Mouse (Mus musculus) forebrain, embryonic 13.5 days (tissue): Measurements from ENCODE around the gene Dph1. TPM values are rescaled to one million over a fixed set of nuclear protein-coding genes. Genes with fewer than 3 reads are reported as not detected.
A peak's percentile ranks its signal among the peaks of the same experiment; 100 is the strongest.

Experiments
- ATAC-seq: fragments of 200-750 bp; cut with Nextera tagmentation; 2 replicates; pipeline ENCODE4 v1.8.0; 2017
- H3K27ac ChIP-seq: fragments of 300-500 bp; sonication (generic); 2 replicates; pipeline ENCODE4 v1.5.1; 2015; ENCODE audit warnings: inconsistent platforms, mild to moderate bottlenecking, moderate library complexity
- H3K27me3 ChIP-seq: fragments of 300-500 bp; sonication (generic); 2 replicates; pipeline ENCODE4 v1.6.1; 2015; ENCODE audit warnings: mild to moderate bottlenecking, inconsistent platforms
- H3K36me3 ChIP-seq: fragments of 300-500 bp; sonication (generic); 2 replicates; pipeline ENCODE4 v1.6.1; 2015; ENCODE audit warnings: mild to moderate bottlenecking, inconsistent platforms; ENCODE audit not compliant: poor library complexity, severe bottlenecking
- H3K4me1 ChIP-seq: fragments of 300-500 bp; sonication (generic); 2 replicates; pipeline ENCODE4 v1.6.1; 2015; ENCODE audit warnings: inconsistent platforms
- H3K4me2 ChIP-seq: fragments of 300-500 bp; sonication (generic); 2 replicates; pipeline ENCODE4 v1.6.1; 2015; ENCODE audit warnings: inconsistent platforms, mild to moderate bottlenecking, moderate library complexity
- H3K4me3 ChIP-seq: fragments of 300-500 bp; sonication (generic); 2 replicates; pipeline ENCODE4 v1.5.1; 2015; ENCODE audit warnings: mild to moderate bottlenecking, inconsistent platforms
- H3K9ac ChIP-seq: fragments of 300-500 bp; sonication (generic); 2 replicates; pipeline ENCODE4 v1.6.1; 2015; ENCODE audit warnings: mild to moderate bottlenecking, inconsistent platforms
- H3K9me3 ChIP-seq: fragments of 300-500 bp; sonication (generic); replicated peaks from 2 replicates; pipeline ENCODE4 v1.6.1; 2016; ENCODE audit warnings: inconsistent platforms
- WGBS: fragments of 180-500 bp; shearing (Covaris S2); methylation state at CpG from one replicate; pipeline ENCODE4 v1.1.7; 2015; 5-methylcytosine and 5-hydroxymethylcytosine counted together
- polyA plus RNA-seq: library from polyadenylated mRNA; unstranded; fragments of >200 nt; fragmentation: Nextera tagmentation; extraction: Ambion mirVana; gene quantifications from 2 replicates; pipeline ENCODE4 v1.2.1, GENCODE M21; 2015

The Dph1 gene
- polyA plus RNA-seq, 1 experiment from 2014 or later: 13.9 TPM

- no peaks in the 10 kb centered on the region for H3K9me3 ChIP-seq
- H3K27me3 ChIP-seq: peaks cover 78% of the 10 kb centered on the region
- peaks cover 75% of the 10 kb centered on the region for H3K4me1 ChIP-seq
- H3K27ac ChIP-seq: no peak overlapping the region
- 5% methylated on average over 17 of the region's 17 CpGs for WGBS
- peak overlapping the region; percentile 81 for H3K4me2 ChIP-seq
- H3K36me3 ChIP-seq: 0 out of 2 replicates have a peak, but pooled peaks cover under 1% of the 10 kb centered on the region
- no peak for ATAC-seq
- H3K4me3 ChIP-seq: peak overlapping the region; percentile 66
- no peak overlapping the region for H3K9ac ChIP-seq
These were observed 19.7 kb downstream of the Dph1 start for GRCm38 (mm10) chr11:75171186-75171865.

GRCm38 (mm10) chr11:75170136-75170751, 20.8 kb downstream of the Dph1 start:
- under 1% methylated on average over 38 of the region's 38 CpGs for WGBS
- peak; percentile 72 for ATAC-seq
- peaks cover 86% of the 10 kb centered on the region for H3K4me1 ChIP-seq

GRCm38 (mm10) chr11:75169405-75170080, 21.5 kb downstream of the Dph1 start, which contains the start of gene Hic1:
TSS of gene Hic1 (minus strand) at chr11:75169519.
- H3K27me3 ChIP-seq: peaks cover 96% of the 10 kb centered on the region
- 4% methylated on average over 23 of the region's 23 CpGs for WGBS
- no peaks in the 10 kb centered on the region for H3K36me3 ChIP-seq
- H3K4me3 ChIP-seq: peak within 1 kb of the TSS; percentile 45
- ATAC-seq: no peak
- H3K27ac ChIP-seq: no peak within 1 kb of the TSS
- H3K4me2 ChIP-seq: peak within 1 kb of the TSS; percentile 83
- no peaks in the 10 kb centered on the region for H3K9me3 ChIP-seq
- H3K9ac ChIP-seq: peak within 1 kb of the TSS; percentile 63
- peaks cover 86% of the 10 kb centered on the region for H3K4me1 ChIP-seq

More at GRCm38 (mm10) chr11:75170136-75170751, 20.8 kb downstream of the Dph1 start:
- Histone ChIP-seq H3K27me3 (peaks cover 89% of the 10 kb centered on the region), H3K4me2 (peak overlapping the region; percentile 83), H3K9ac (peak overlapping the region; percentile 47), H3K27ac (no peak overlapping the region), H3K9me3 (no peaks in the 10 kb centered on the region), H3K36me3 (no peaks in the 10 kb centered on the region), H3K4me3 (peak overlapping the region; percentile 45)

GRCm38 (mm10) chr11:75168590-75169361, 22.3 kb downstream of the Dph1 start:
- Histone ChIP-seq H3K4me2 (peak overlapping the region; percentile 83), H3K36me3 (0 out of 2 replicates have a peak, but pooled peaks cover under 1% of the 10 kb centered on the region), H3K9ac (peak overlapping the region; percentile 63), H3K4me1 (peaks cover 80% of the 10 kb centered on the region), H3K27me3 (peaks cover 97% of the 10 kb centered on the region), H3K4me3 (peak overlapping the region; percentile 45), H3K27ac (no peak overlapping the region), H3K9me3 (no peaks in the 10 kb centered on the region)
- under 1% methylated on average over 70 of the region's 83 CpGs for WGBS
- ATAC-seq: peak; percentile 19; the same call in 1 of the 2 replicates

- Histone ChIP-seq H3K4me2 (peak overlapping the region; percentile 83), H3K27me3 (peaks cover 100% of the 10 kb centered on the region), H3K4me3 (peak overlapping the region; percentile 45), H3K36me3 (peaks cover 9% of the 10 kb centered on the region), H3K9ac (peak overlapping the region; percentile 63), H3K27ac (no peak overlapping the region), H3K9me3 (no peaks in the 10 kb centered on the region), H3K4me1 (peaks cover 73% of the 10 kb centered on the region)
- WGBS: 3% methylated on average over 52 of the region's 63 CpGs
- no peak for ATAC-seq
These were observed 23.1 kb downstream of the Dph1 start for GRCm38 (mm10) chr11:75167643-75168589.

GRCm38 (mm10) chr11:75166861-75167642, 24.0 kb downstream of the Dph1 start:
- no peak overlapping the region for H3K27ac ChIP-seq
- H3K36me3 ChIP-seq: peaks cover 18% of the 10 kb centered on the region
- peaks cover 65% of the 10 kb centered on the region for H3K4me1 ChIP-seq
- peak overlapping the region; percentile 48 for H3K4me2 ChIP-seq
- H3K9me3 ChIP-seq: no peaks in the 10 kb centered on the region
- peak overlapping the region; percentile 45 for H3K4me3 ChIP-seq
- no peak for ATAC-seq
- peaks cover 95% of the 10 kb centered on the region for H3K27me3 ChIP-seq
- peak overlapping the region; percentile 49 for H3K9ac ChIP-seq
- WGBS: 2% methylated on average over 58 of the region's 68 CpGs

GRCm38 (mm10) chr11:75166193-75166842, 24.7 kb downstream of the Dph1 start:
- Histone ChIP-seq H3K27ac (no peak overlapping the region), H3K4me3 (peak overlapping the region; percentile 45), H3K36me3 (peaks cover 24% of the 10 kb centered on the region), H3K4me2 (peak overlapping the region; percentile 48), H3K9me3 (no peaks in the 10 kb centered on the region), H3K27me3 (peaks cover 87% of the 10 kb centered on the region), H3K9ac (0 out of 2 replicates have a peak overlapping the region, but pooled peaks have one; percentile 49), H3K4me1 (peaks cover 57% of the 10 kb centered on the region)
- no peak for ATAC-seq
- 4% methylated on average over 48 of the region's 55 CpGs for WGBS

- Histone ChIP-seq H3K27me3 (peaks cover 80% of the 10 kb centered on the region), H3K4me3 (peak overlapping the region; percentile 45), H3K4me1 (peaks cover 53% of the 10 kb centered on the region), H3K9me3 (no peaks in the 10 kb centered on the region), H3K36me3 (peaks cover 31% of the 10 kb centered on the region), H3K4me2 (peak overlapping the region; percentile 48), H3K27ac (no peak overlapping the region), H3K9ac (0 out of 2 replicates have a peak overlapping the region, but pooled peaks have one; percentile 14)
- WGBS: 4% methylated on average over 54 of the region's 54 CpGs
- no peak for ATAC-seq
These were observed 25.4 kb downstream of the Dph1 start for GRCm38 (mm10) chr11:75165441-75166192.

- Histone ChIP-seq H3K27ac (no peak overlapping the region), H3K27me3 (peaks cover 72% of the 10 kb centered on the region), H3K9me3 (no peaks in the 10 kb centered on the region), H3K4me3 (no peak overlapping the region), H3K36me3 (peaks cover 40% of the 10 kb centered on the region), H3K4me1 (peaks cover 45% of the 10 kb centered on the region), H3K4me2 (no peak overlapping the region), H3K9ac (no peak overlapping the region)
- no peak for ATAC-seq
- WGBS: 16% methylated on average over 15 of the region's 15 CpGs
These were observed 26.3 kb downstream of the Dph1 start for GRCm38 (mm10) chr11:75164750-75165149.
